Mouse (Mus musculus) heart, adult 2 months (tissue): ENCODE measurements at regions not wholly inside any gene's neighbourhood (a gene's known extent, or its start where the extent isn't known, plus 50 kb on each side); places are given as distances from the start of the nearest gene placed in this dataset.

Source experiments
- CTCF ChIP-seq: fragments of 200-600 bp; IDR thresholded peaks from 2 replicates; pipeline ENCODE4 v1.8.1; 2022; ENCODE audit warnings: antibody characterized with exemption, mild to moderate bottlenecking, moderate library complexity
- EP300 ChIP-seq: fragments of 200-500 bp; IDR thresholded peaks from 2 replicates; pipeline ENCODE4 v1.6.1; 2011; ENCODE audit warnings: low read depth, low read length, control low read depth; ENCODE audit not compliant: insufficient read depth
- POLR2A ChIP-seq: fragments of 200-500 bp; IDR thresholded peaks from 2 replicates; pipeline ENCODE4 v1.6.1; 2011; ENCODE audit warnings: mild to moderate bottlenecking, low read depth, low read length, control low read depth; ENCODE audit not compliant: insufficient read depth

GRCm38 (mm10) chr15:68605478-68605877, 2104.8 kb upstream of the Lrrc6 start:
- TF ChIP-seq POLR2A, result no peak
- no peak for TF ChIP-seq CTCF
- no peak for TF ChIP-seq EP300
